Mouse (Mus musculus) heart, embryonic 10.5 days (tissue): ENCODE measurements at regions not wholly inside any gene's neighbourhood (a gene's known extent, or its start where the extent isn't known, plus 50 kb on each side); places are given as distances from the start of the nearest gene placed in this dataset.

Experiments
- DNase-seq: peaks from one replicate; pipeline ENCODE4 v3.0.0-alpha.2; 2017; ENCODE audit warnings: low spot score
- H3K27ac ChIP-seq: fragments of 300-500 bp; sonication (generic); 2 replicates; pipeline ENCODE4 v1.5.1; 2016; ENCODE audit warnings: mild to moderate bottlenecking
- H3K27me3 ChIP-seq: fragments of 300-500 bp; sonication (generic); 2 replicates; pipeline ENCODE4 v1.6.1; 2016; ENCODE audit warnings: mild to moderate bottlenecking; ENCODE audit not compliant: poor library complexity, insufficient read depth, severe bottlenecking
- H3K36me3 ChIP-seq: fragments of 300-500 bp; sonication (generic); 2 replicates; pipeline ENCODE4 v1.6.1; 2016; ENCODE audit warnings: mild to moderate bottlenecking, moderate library complexity
- H3K4me1 ChIP-seq: fragments of 300-500 bp; sonication (generic); 2 replicates; pipeline ENCODE4 v1.6.1; 2016; ENCODE audit warnings: mild to moderate bottlenecking
- H3K4me3 ChIP-seq: fragments of 300-500 bp; sonication (generic); 2 replicates; pipeline ENCODE4 v1.5.1; 2016; ENCODE audit warnings: mild to moderate bottlenecking, moderate library complexity
- H3K9me3 ChIP-seq: fragments of 300-500 bp; sonication (generic); 2 replicates; pipeline ENCODE4 v1.6.1; 2016; ENCODE audit warnings: mild to moderate bottlenecking, moderate library complexity
- WGBS: fragments of 180-500 bp; shearing (Covaris S2); methylation state at CpG from one replicate; pipeline ENCODE4 v1.1.7; 2016; 5-methylcytosine and 5-hydroxymethylcytosine counted together

DNA sequence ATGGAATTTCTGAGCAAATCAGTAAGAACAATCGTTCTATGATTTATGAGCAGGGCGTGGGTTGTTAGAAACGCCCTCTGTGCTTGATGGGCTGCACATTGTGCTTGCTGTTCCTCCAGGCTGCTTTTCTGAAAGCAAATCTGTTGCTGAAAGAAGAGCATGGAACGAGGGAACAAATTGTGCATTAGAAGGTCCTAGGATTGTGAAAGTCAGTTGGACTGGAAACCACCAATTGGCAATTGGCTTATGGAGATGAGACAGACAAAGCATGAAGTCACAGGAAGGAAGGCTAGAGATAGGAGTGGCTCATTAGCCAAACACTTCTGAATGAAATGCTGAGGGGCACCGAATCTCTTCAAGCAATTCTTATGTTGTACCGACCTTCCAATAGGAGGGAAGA is 181.5 kb upstream of the Egfl6 start:
- H3K27ac ChIP-seq, result no peak overlapping the region
- no peaks in the 10 kb centered on the region for H3K36me3 ChIP-seq
- WGBS, result 78% methylated on average over 6 of the region's 6 CpGs
- H3K4me1 ChIP-seq, result no peaks in the 10 kb centered on the region
- no peaks in the 10 kb centered on the region for H3K9me3 ChIP-seq
- no peak overlapping the region for H3K4me3 ChIP-seq
- no peak for DNase-seq
- H3K27me3 ChIP-seq, result peaks cover 6% of the 10 kb centered on the region; the same call in 1 of the 2 replicates

DNA sequence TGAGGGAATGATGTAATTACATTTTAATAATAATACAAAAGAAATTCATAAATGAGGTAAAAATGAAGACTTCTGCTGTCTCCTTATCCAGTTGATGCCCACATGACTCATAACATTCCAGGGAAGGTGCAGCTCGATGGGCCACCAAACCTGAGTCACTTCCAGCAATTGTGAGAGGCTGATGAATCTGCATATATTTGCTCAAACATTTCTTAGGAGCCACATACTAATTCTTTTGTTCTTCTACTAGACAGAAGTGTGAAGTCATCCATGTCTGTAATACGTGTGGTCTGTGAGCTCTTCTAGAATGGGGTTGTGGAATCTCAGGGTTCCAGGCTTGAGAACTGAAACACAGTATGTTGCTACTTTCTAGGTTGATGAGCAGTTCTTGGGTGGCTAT is 180.1 kb upstream of the Egfl6 start:
- no peak for DNase-seq
- Histone ChIP-seq H3K4me3 (no peak overlapping the region), H3K9me3 (no peaks in the 10 kb centered on the region), H3K36me3 (no peaks in the 10 kb centered on the region), H3K27ac (no peak overlapping the region), H3K4me1 (no peaks in the 10 kb centered on the region), H3K27me3 (peaks cover 6% of the 10 kb centered on the region; the same call in 1 of the 2 replicates)
- 68% methylated on average over 2 of the region's 2 CpGs for WGBS

DNA sequence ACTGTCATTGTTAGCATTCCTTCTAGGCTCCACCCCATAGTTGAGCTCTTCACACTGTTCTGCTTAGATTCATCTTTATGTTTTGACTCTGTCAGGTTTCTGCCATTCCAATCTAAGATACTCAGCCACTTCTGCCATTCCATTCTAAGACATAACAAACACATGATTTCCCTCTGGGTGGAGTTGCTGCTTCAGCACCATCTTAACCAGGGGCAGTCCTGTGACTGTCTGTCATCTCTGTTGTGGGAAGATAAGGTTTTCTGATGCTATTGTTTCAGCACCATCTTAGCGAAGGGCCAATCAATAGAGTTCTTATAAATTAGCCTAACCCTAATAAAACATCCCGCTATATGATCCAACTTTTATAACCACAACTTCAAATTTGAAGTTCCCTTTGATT is 176.6 kb upstream of the Egfl6 start:
- peaks cover 19% of the 10 kb centered on the region; the same call in 1 of the 2 replicates for H3K27me3 ChIP-seq
- 78% methylated on average over 2 of the region's 2 CpGs for WGBS

GRCm38 (mm10) chrX:166757152-166757551 is 171.6 kb upstream of the Egfl6 start:
- no peak for DNase-seq
- H3K27me3 ChIP-seq, result peaks cover 16% of the 10 kb centered on the region; the same call in 1 of the 2 replicates
- no peak overlapping the region for H3K4me3 ChIP-seq
- WGBS, result 62% methylated on average over 1 of the region's 1 CpGs
- H3K9me3 ChIP-seq, result no peaks in the 10 kb centered on the region
- no peaks in the 10 kb centered on the region for H3K4me1 ChIP-seq
- H3K36me3 ChIP-seq, result no peaks in the 10 kb centered on the region
- no peak overlapping the region for H3K27ac ChIP-seq

More for the DNA sequence above, 176.6 kb upstream of the Egfl6 start:
- H3K4me3 ChIP-seq, result no peak overlapping the region
- DNase-seq, result no peak
- H3K36me3 ChIP-seq, result no peaks in the 10 kb centered on the region
- H3K27ac ChIP-seq, result no peak overlapping the region
- no peaks in the 10 kb centered on the region for H3K4me1 ChIP-seq
- H3K9me3 ChIP-seq, result no peaks in the 10 kb centered on the region

- H3K4me1 ChIP-seq, result no peaks in the 10 kb centered on the region
- WGBS, result 63% methylated on average over 3 of the region's 3 CpGs
- no peaks in the 10 kb centered on the region for H3K9me3 ChIP-seq
- H3K27ac ChIP-seq, result no peak overlapping the region
- H3K36me3 ChIP-seq, result no peaks in the 10 kb centered on the region
- peaks cover 16% of the 10 kb centered on the region; the same call in 1 of the 2 replicates for H3K27me3 ChIP-seq
- no peak overlapping the region for H3K4me3 ChIP-seq
- DNase-seq, result no peak
These were observed 169.6 kb upstream of the Egfl6 start for GRCm38 (mm10) chrX:166754967-166755654.

DNA sequence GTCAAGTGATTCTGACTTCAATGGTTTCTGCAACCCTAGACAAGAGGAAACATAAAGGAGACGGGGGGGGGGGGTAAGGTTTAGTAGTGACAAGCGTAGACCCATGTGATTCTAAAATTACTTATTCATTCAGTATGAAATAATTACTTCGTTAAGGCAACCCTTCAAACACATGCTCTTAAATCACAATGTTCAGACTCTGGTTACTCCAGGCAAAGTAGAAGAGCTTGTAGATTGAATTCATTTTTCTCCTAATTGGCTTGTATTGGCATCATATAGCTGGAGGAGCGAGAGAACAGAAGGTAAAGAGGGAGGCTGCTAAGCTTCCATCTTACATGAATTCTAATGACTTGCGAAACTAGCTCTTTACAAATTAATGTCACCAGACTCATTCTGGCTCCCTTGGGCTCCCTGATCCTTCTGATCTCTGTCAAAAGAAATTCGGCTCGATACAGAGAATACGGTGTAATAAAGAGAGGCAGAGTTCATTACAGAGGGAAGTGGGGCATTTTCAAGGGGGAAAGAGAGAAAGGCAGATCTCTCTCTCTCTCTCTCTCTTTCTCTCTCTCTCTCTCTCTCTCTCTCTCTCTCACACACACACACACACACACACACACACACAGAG is 163.6 kb upstream of the Egfl6 start:
- Histone ChIP-seq H3K4me1 (no peaks in the 10 kb centered on the region), H3K4me3 (no peak overlapping the region), H3K9me3 (no peaks in the 10 kb centered on the region), H3K36me3 (no peaks in the 10 kb centered on the region), H3K27me3 (peaks cover 3% of the 10 kb centered on the region; the same call in 1 of the 2 replicates), H3K27ac (no peak overlapping the region)
- no peak for DNase-seq
- WGBS, result 81% methylated on average over 8 of the region's 8 CpGs

- H3K27ac ChIP-seq, result no peak overlapping the region
- H3K36me3 ChIP-seq, result no peaks in the 10 kb centered on the region
- no peaks in the 10 kb centered on the region for H3K27me3 ChIP-seq
- no peak overlapping the region for H3K4me3 ChIP-seq
- 71% methylated on average over 2 of the region's 2 CpGs for WGBS
- no peaks in the 10 kb centered on the region for H3K9me3 ChIP-seq
- no peak for DNase-seq
- no peaks in the 10 kb centered on the region for H3K4me1 ChIP-seq
These were observed 145.8 kb upstream of the Egfl6 start for GRCm38 (mm10) chrX:166731354-166731753.

GRCm38 (mm10) chrX:166728622-166728928 is 143.1 kb upstream of the Egfl6 start:
- 87% methylated on average over 2 of the region's 2 CpGs for WGBS
- H3K4me3 ChIP-seq, result no peak overlapping the region
- no peak overlapping the region for H3K27ac ChIP-seq
- no peaks in the 10 kb centered on the region for H3K36me3 ChIP-seq
- no peaks in the 10 kb centered on the region for H3K4me1 ChIP-seq
- DNase-seq, result no peak
- H3K27me3 ChIP-seq, result no peaks in the 10 kb centered on the region; the same call in 1 of the 2 replicates
- no peaks in the 10 kb centered on the region for H3K9me3 ChIP-seq

DNA sequence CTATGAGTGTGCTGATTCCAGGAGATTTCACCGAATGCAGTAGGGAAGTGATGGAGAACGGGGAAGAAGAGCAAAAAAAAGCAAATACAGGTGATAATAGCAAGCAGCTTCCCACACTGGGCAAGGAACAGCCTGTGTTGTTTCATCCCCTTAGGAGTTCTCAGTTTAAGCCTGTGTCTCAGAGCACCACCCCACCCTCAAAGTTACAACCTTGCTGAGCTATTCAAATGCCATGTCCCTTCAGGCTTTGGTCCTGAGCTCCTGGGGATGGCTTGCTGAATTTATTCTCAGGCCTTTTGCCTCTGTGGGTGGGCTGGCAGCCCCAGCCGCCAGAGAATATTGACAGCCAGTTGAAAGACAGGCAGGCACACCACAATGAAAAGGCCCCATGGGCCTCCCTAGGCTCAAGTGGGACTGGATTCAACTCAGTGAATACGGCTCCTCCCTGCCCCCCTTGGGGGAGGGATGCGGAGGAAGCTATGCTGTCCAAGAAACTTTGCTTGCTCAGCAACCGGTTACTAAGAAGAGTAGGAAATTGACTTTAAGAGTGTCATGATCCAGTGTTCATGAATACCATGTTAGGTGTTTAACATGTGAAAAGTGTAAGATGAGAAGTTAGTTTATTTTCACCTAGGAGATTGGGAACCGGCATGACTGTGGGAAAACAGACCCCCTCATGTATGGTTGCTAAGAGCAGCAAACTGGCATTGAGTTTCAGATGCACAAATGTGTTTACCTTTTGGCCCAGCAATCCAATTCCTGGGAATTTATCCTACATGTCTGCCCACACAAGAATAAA is 142.5 kb upstream of the Egfl6 start:
- DNase-seq, result no peak
- H3K4me3 ChIP-seq, result no peak overlapping the region
- H3K27ac ChIP-seq, result no peak overlapping the region
- 45% methylated on average over 7 of the region's 7 CpGs for WGBS
- H3K4me1 ChIP-seq, result no peaks in the 10 kb centered on the region
- no peaks in the 10 kb centered on the region; the same call in 1 of the 2 replicates for H3K27me3 ChIP-seq
- H3K9me3 ChIP-seq, result no peaks in the 10 kb centered on the region
- H3K36me3 ChIP-seq, result no peaks in the 10 kb centered on the region

DNA sequence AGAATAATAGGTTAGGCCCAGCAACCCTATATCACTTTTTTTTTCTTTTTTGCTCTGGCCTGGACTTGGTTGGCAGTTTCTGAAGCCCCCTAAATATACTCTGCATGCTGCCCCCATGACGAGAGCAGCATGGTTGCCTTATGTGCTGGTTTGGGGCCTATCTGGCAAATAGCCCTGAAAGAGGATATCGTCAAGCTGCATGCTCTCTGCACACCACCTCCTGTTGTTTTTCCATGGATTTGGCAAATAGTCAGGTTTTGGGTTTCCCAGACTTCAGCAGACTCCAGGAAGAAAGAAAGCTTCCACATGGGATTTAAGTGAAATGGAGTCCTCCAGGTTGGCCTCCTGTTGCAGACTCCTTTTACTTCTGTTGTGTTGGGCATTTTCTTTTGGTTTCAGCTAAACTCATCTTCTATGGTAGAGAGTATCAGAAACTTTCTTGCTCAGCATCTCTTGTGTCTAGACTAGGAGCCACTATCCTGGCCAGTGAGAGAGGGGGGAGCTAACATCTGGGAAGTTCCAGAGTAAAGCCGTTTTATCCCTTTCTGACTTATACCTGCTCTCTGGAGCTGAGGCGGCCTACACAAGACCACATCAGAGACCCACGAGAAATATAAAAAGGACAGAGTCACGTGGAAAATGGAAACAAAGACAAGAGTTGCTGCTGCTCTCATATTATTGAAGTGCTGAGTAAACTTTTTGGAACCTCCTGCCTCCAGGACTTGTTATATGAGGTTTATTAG is 140.4 kb upstream of the Egfl6 start:
- Histone ChIP-seq H3K27me3 (peaks cover 8% of the 10 kb centered on the region; the same call in 1 of the 2 replicates), H3K4me1 (no peaks in the 10 kb centered on the region), H3K9me3 (no peaks in the 10 kb centered on the region), H3K27ac (no peak overlapping the region), H3K36me3 (no peaks in the 10 kb centered on the region), H3K4me3 (no peak overlapping the region)
- no peak for DNase-seq
- WGBS, result 73% methylated on average over 6 of the region's 6 CpGs

- DNase-seq, result no peak
- H3K27me3 ChIP-seq, result 0 out of 2 replicates have a peak, but pooled peaks cover 8% of the 10 kb centered on the region
- no peak overlapping the region for H3K4me3 ChIP-seq
- H3K27ac ChIP-seq, result no peak overlapping the region
- no peaks in the 10 kb centered on the region for H3K36me3 ChIP-seq
- H3K4me1 ChIP-seq, result no peaks in the 10 kb centered on the region
- no peaks in the 10 kb centered on the region for H3K9me3 ChIP-seq
These were observed 132.6 kb upstream of the Egfl6 start for GRCm38 (mm10) chrX:166718075-166718474.

GRCm38 (mm10) chrX:166709306-166709705 is 123.8 kb upstream of the Egfl6 start:
- H3K9me3 ChIP-seq, result no peaks in the 10 kb centered on the region
- H3K4me1 ChIP-seq, result no peaks in the 10 kb centered on the region
- H3K27ac ChIP-seq, result no peak overlapping the region
- no peaks in the 10 kb centered on the region for H3K27me3 ChIP-seq
- no peaks in the 10 kb centered on the region for H3K36me3 ChIP-seq
- no peak overlapping the region for H3K4me3 ChIP-seq
- WGBS, result 79% methylated on average over 2 of the region's 2 CpGs
- DNase-seq, result no peak

GRCm38 (mm10) chrX:166708106-166708505 is 122.6 kb upstream of the Egfl6 start:
- 74% methylated on average over 1 of the region's 1 CpGs for WGBS
- Histone ChIP-seq H3K27me3 (no peaks in the 10 kb centered on the region), H3K27ac (no peak overlapping the region), H3K4me3 (no peak overlapping the region), H3K36me3 (no peaks in the 10 kb centered on the region), H3K4me1 (no peaks in the 10 kb centered on the region), H3K9me3 (no peaks in the 10 kb centered on the region)
- no peak for DNase-seq
